Mouse (Mus musculus) layer of hippocampus, postnatal 25 days (tissue): Measurements from ENCODE around the gene Ypel2. TPM values are rescaled to one million over a fixed set of nuclear protein-coding genes. Genes with fewer than 3 reads are reported as not detected.
A peak's percentile ranks its signal among the peaks of the same experiment; 100 is the strongest.
"Not testable (repeated sequence)": the region's sequence is repeated elsewhere in the genome, so short reads cannot be mapped to it uniquely, and the experiment has no call there.

Source experiments
- DNase-seq, 2 experiments: peaks; one replicate each; pipeline ENCODE4 v3.0.0; 2022; ENCODE audit warnings: mixed read lengths in 2 of 2, low spot score in 1 of 2; ENCODE audit errors: extremely low spot score in 1 of 2
- total RNA-seq, 2 experiments: library from RNA; stranded (reverse); gene quantifications; 2 replicates each; pipeline ENCODE4 v1.2.3; 2021

Gene Ypel2
- 10 to 100 TPM; 23.5 to 28.0 TPM for total RNA-seq

GRCm38 (mm10) chr11:86993041-86994037 lies at the start of gene Ypel2:
Ypel2 (minus strand) TSS chr11:86993707.
- peak; percentile 90 to 97 for DNase-seq

GRCm38 (mm10) chr11:87043052-87043451 lies 49.5 kb upstream of the Ypel2 start:
- no peak for DNase-seq

- no peak for DNase-seq
Observed at GRCm38 (mm10) chr11:87039307-87039963, 45.9 kb upstream of the Ypel2 start.

GRCm38 (mm10) chr11:87036180-87036579 lies 42.7 kb upstream of the Ypel2 start:
- DNase-seq = no peak

- DNase-seq = no peak
Observed at GRCm38 (mm10) chr11:87028212-87028611, 34.7 kb upstream of the Ypel2 start.

GRCm38 (mm10) chr11:87026096-87026875 lies 32.8 kb upstream of the Ypel2 start:
- DNase-seq = no peak

GRCm38 (mm10) chr11:87025351-87025750 lies 31.8 kb upstream of the Ypel2 start:
- DNase-seq = no peak

GRCm38 (mm10) chr11:87023240-87023639 lies 29.7 kb upstream of the Ypel2 start:
- not testable (repeated sequence) for DNase-seq

GRCm38 (mm10) chr11:87022765-87023164 lies 29.3 kb upstream of the Ypel2 start:
- DNase-seq = no peak

- DNase-seq = no peak
Observed at GRCm38 (mm10) chr11:87021551-87021950, 28.0 kb upstream of the Ypel2 start.

GRCm38 (mm10) chr11:87020449-87020848 lies 26.9 kb upstream of the Ypel2 start:
- DNase-seq = no peak

- DNase-seq = no peak
Observed at GRCm38 (mm10) chr11:87019431-87019830, 25.9 kb upstream of the Ypel2 start.

- no peak for DNase-seq
Observed at GRCm38 (mm10) chr11:87018081-87018480, 24.6 kb upstream of the Ypel2 start.

- no peak for DNase-seq
Observed at GRCm38 (mm10) chr11:87015691-87016090, 22.2 kb upstream of the Ypel2 start.

GRCm38 (mm10) chr11:87010476-87010875 lies 17.0 kb upstream of the Ypel2 start:
- DNase-seq = peak in 1 of 2 experiments; percentile 37

GRCm38 (mm10) chr11:87007371-87007770 lies 13.9 kb upstream of the Ypel2 start:
- no peak for DNase-seq

- no peak for DNase-seq
Observed at GRCm38 (mm10) chr11:87004960-87005755, 11.7 kb upstream of the Ypel2 start.

- no peak for DNase-seq
Observed at GRCm38 (mm10) chr11:87002078-87002829, 8.7 kb upstream of the Ypel2 start.

- DNase-seq = no peak
Observed at GRCm38 (mm10) chr11:87001217-87001616, 7.7 kb upstream of the Ypel2 start.
